20 mouse cellular contexts compared by ENCODE assay signal in the genomic region with DNA sequence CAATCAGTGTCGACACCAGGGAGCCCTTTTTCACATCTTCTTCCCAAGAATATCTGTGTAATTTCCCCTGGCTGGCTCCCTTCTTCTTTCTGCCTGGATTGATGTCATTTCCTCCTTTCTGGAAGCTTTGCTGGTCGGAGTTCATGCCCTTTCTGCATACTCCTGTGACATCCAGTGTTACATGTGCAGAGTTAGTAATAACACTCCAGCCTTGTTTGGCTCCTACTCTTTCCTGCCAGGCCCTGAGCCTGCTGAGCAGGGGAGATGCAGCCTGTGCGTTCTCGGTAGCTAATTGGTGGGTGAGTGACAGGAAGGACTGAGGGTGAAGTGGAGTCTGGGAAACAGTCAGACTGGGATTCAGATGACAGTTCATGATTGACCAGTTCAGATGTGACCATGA. TPM values are rescaled to one million over a fixed set of nuclear protein-coding genes. Genes with fewer than 3 reads are reported as not detected.
DNase-seq lines count a peak whose midpoint lies in the region; ATAC-seq and TF ChIP-seq lines count a peak whose summit lies in the region.
"Had no signal": no experiment of that assay in that cellular context is flagged by ENCODE, and none has a peak within 500 bp of the region (broad histone marks: within the 10 kb centered on the region; RNA-seq: fewer than 3 reads in every experiment).

No protein-coding gene starts in this region.

- peaks cover 3% of the 10 kb centered on the region; the same call in 1 of the 2 replicates for H3K36me3 ChIP-seq in heart, embryonic 11.5 days (ENCODE audit: control insufficient read depth, insufficient read depth, low read length)
- H3K36me3 ChIP-seq in hindbrain, embryonic 13.5 days = peaks cover 55% of the 10 kb centered on the region
- peaks cover 52% of the 10 kb centered on the region for H3K36me3 ChIP-seq in hindbrain, embryonic 14.5 days (replicated peaks; ENCODE audit: control insufficient read depth, insufficient read depth)
- H3K36me3 ChIP-seq in lung, embryonic 16.5 days (ENCODE audit: control insufficient read depth, insufficient read depth, low read length) = peaks cover 14% of the 10 kb centered on the region

- no peak overlapping the region for H3K4me3 ChIP-seq in heart, embryonic 11.5 days (ENCODE audit: low read depth, low read length)
- H3K4me3 ChIP-seq in hindbrain, embryonic 13.5 days = no peak overlapping the region
- no peak overlapping the region for H3K4me3 ChIP-seq in hindbrain, embryonic 14.5 days (replicated peaks; ENCODE audit: low read length)
- no peak overlapping the region for H3K4me3 ChIP-seq in lung, embryonic 16.5 days (ENCODE audit: low read length)
- no peak overlapping the region for H3K4me3 ChIP-seq in lung, adult 2 months (replicated peaks; ENCODE audit: extremely low read depth, low read depth, low read length)
- H3K4me3 ChIP-seq: embryonic facial prominence, embryonic 12.5 days; limb, embryonic 10.5 days; lung, embryonic 15.5 days had no signal

- DNase-seq in heart, adult 11 months = peak; percentile 95
- no peak for DNase-seq in hindbrain, embryonic 14.5 days (ENCODE audit: low spot score)
- DNase-seq in lung, adult 2 months = no peak
- peak; percentile 24 for DNase-seq in lung, postnatal 36 days
- no peak for DNase-seq in gastrocnemius, postnatal 25 days
- DNase-seq: cerebellum, adult 18-20 months; cerebellum, postnatal 14 days; kidney, adult 8-10 months; kidney, postnatal 14 days; midbrain, embryonic 14.5 days; right cerebral cortex, postnatal 14 days; spleen, adult 18-20 months had no signal

- TF ChIP-seq POLR2A in lung, adult 2 months (IDR thresholded peaks at IDR 0.05; ENCODE audit: borderline replicate concordance, extremely low read depth, low read depth, low read length) = no peak

- H3K4me2 ChIP-seq in heart, embryonic 11.5 days = no peak overlapping the region
- H3K4me2 ChIP-seq in hindbrain, embryonic 13.5 days = no peak overlapping the region
- H3K4me2 ChIP-seq in hindbrain, embryonic 14.5 days (replicated peaks) = no peak overlapping the region
- H3K4me2 ChIP-seq in lung, embryonic 16.5 days (ENCODE audit: low read depth, low read length) = no peak overlapping the region
- H3K4me2 ChIP-seq: embryonic facial prominence, embryonic 12.5 days; liver, embryonic 11.5 days; lung, embryonic 15.5 days had no signal

- no peak for ATAC-seq in heart, embryonic 11.5 days (replicated peaks; ENCODE audit: insufficient number of reproducible peaks, low FRiP score, low TSS enrichment)
- no peak for ATAC-seq in hindbrain, embryonic 13.5 days (ENCODE audit: low FRiP score)
- ATAC-seq in hindbrain, embryonic 14.5 days (ENCODE audit: low FRiP score) = no peak
- ATAC-seq in lung, embryonic 16.5 days (ENCODE audit: low read depth) = 0 out of 2 replicates have a peak, but pooled peaks have one; percentile 52
- ATAC-seq: CD4-positive, CD25-positive, alpha-beta regulatory T cell, adult 4 months had no signal

- no peaks in the 10 kb centered on the region for H3K9me3 ChIP-seq in heart, embryonic 11.5 days (replicated peaks; ENCODE audit: control insufficient read depth, low read length)
- no peaks in the 10 kb centered on the region for H3K9me3 ChIP-seq in hindbrain, embryonic 13.5 days
- no peaks in the 10 kb centered on the region for H3K9me3 ChIP-seq in hindbrain, embryonic 14.5 days (ENCODE audit: control insufficient read depth, low read length)
- H3K9me3 ChIP-seq in lung, embryonic 16.5 days (ENCODE audit: control insufficient read depth, low read length) = no peaks in the 10 kb centered on the region
- H3K9me3 ChIP-seq: embryonic facial prominence, embryonic 12.5 days; limb, embryonic 10.5 days; lung, embryonic 15.5 days had no signal

- H3K27ac ChIP-seq in heart, embryonic 11.5 days (ENCODE audit: low read depth, low read length) = no peak overlapping the region
- no peak overlapping the region for H3K27ac ChIP-seq in hindbrain, embryonic 13.5 days
- H3K27ac ChIP-seq in hindbrain, embryonic 14.5 days = no peak overlapping the region
- H3K27ac ChIP-seq in lung, embryonic 16.5 days (ENCODE audit: low read length) = no peak overlapping the region
- H3K27ac ChIP-seq: embryonic facial prominence, embryonic 12.5 days; limb, embryonic 10.5 days; lung, embryonic 15.5 days had no signal

- 45% methylated on average over 4 of the region's 4 CpGs for WGBS in heart, embryonic 11.5 days (ENCODE audit: insufficient replicate concordance)
- WGBS in hindbrain, embryonic 13.5 days = 78% methylated on average over 4 of the region's 4 CpGs
- 75% methylated on average over 4 of the region's 4 CpGs for WGBS in hindbrain, embryonic 14.5 days
- WGBS in lung, embryonic 16.5 days = 57% methylated on average over 4 of the region's 4 CpGs
- WGBS in lung, adult 2 months = 37% methylated on average over 4 of the region's 4 CpGs

- no peaks in the 10 kb centered on the region for H3K27me3 ChIP-seq in heart, embryonic 11.5 days (ENCODE audit: control insufficient read depth, insufficient read depth, low read length)
- H3K27me3 ChIP-seq in hindbrain, embryonic 13.5 days = no peaks in the 10 kb centered on the region
- H3K27me3 ChIP-seq in hindbrain, embryonic 14.5 days (ENCODE audit: control insufficient read depth, insufficient read depth, low read length) = no peaks in the 10 kb centered on the region
- no peaks in the 10 kb centered on the region for H3K27me3 ChIP-seq in lung, embryonic 16.5 days (ENCODE audit: control insufficient read depth, insufficient read depth, low read depth, low read length)
- H3K27me3 ChIP-seq: embryonic facial prominence, embryonic 12.5 days; lung, embryonic 15.5 days had no signal

- TF ChIP-seq CTCF in lung, adult 2 months (IDR thresholded peaks at IDR 0.05; ENCODE audit: insufficient read depth, low read length) = no peak

- no peaks in the 10 kb centered on the region; the same call in 1 of the 2 replicates for H3K4me1 ChIP-seq in heart, embryonic 11.5 days (ENCODE audit: control insufficient read depth, insufficient read depth, low read length)
- H3K4me1 ChIP-seq in hindbrain, embryonic 13.5 days (replicated peaks) = 0 out of 2 replicates have a peak, but pooled peaks cover 2% of the 10 kb centered on the region
- H3K4me1 ChIP-seq in hindbrain, embryonic 14.5 days (replicated peaks; ENCODE audit: control insufficient read depth, insufficient read depth, low read length) = no peaks in the 10 kb centered on the region
- no peaks in the 10 kb centered on the region; the same call in 1 of the 2 replicates for H3K4me1 ChIP-seq in lung, embryonic 16.5 days (replicated peaks; ENCODE audit: control insufficient read depth, insufficient read depth, low read length)
- peaks cover 4% of the 10 kb centered on the region; the same call in 1 of the 2 replicates for H3K4me1 ChIP-seq in lung, adult 2 months (ENCODE audit: control insufficient read depth, insufficient read depth, low read length)
- H3K4me1 ChIP-seq: embryonic facial prominence, embryonic 12.5 days; limb, embryonic 10.5 days; lung, embryonic 15.5 days had no signal

- no peak overlapping the region for H3K9ac ChIP-seq in heart, embryonic 11.5 days (ENCODE audit: low read depth, low read length)
- H3K9ac ChIP-seq in hindbrain, embryonic 13.5 days = peak overlapping the region; percentile 53
- no peak overlapping the region for H3K9ac ChIP-seq in hindbrain, embryonic 14.5 days
- no peak overlapping the region for H3K9ac ChIP-seq in lung, embryonic 16.5 days (ENCODE audit: low read length)
- H3K9ac ChIP-seq: embryonic facial prominence, embryonic 12.5 days; lung, embryonic 15.5 days had no signal

RNA-seq across cellular contexts. Expression of gene Aco1, which starts 31.4 kb away (rescaled TPM):
- polyA plus RNA-seq in heart, embryonic 11.5 days (2014; fragmentation: Nextera tagmentation; extraction: Ambion mirVana) = 32.1 and 33.0 TPM in 2 replicates
- polyA plus RNA-seq in hindbrain, embryonic 13.5 days (2015; fragmentation: Nextera tagmentation; extraction: Ambion mirVana) = 45.9 and 49.1 TPM in 2 replicates
- polyA plus RNA-seq in hindbrain, embryonic 14.5 days (2014; fragmentation: Nextera tagmentation; extraction: Ambion mirVana) = 46.0 and 49.4 TPM in 2 replicates
- polyA plus RNA-seq in lung, embryonic 16.5 days (2015; fragmentation: Nextera tagmentation; extraction: Ambion mirVana) = 56.8 and 60.3 TPM in 2 replicates
- polyA plus RNA-seq in lung, adult 2 months (2012; rRNA removed) = 28.9 and 35.4 TPM in 2 replicates
- total RNA-seq in gastrocnemius, postnatal 25 days (2021) = 10 to 100 TPM; 16.1 to 21.7 TPM

Comparison
In these comparisons a context has a peak if more than half of its experiments do, and no peak if none do; other contexts are left out.
1. DNase-seq: peak in heart, adult 11 months (single experiment) and lung, postnatal 36 days (single experiment); none in hindbrain, embryonic 14.5 days (single experiment), lung, adult 2 months (single experiment) and gastrocnemius, postnatal 25 days (single experiment).